Mouse (Mus musculus): ENCODE measurements around the gene Psmb3. TPM values are rescaled to one million over a fixed set of nuclear protein-coding genes. Genes with fewer than 3 reads are reported as not detected.
A peak's percentile ranks its signal among the peaks of the same experiment; 100 is the strongest.

The Psmb3 gene
- total and polyA plus RNA-seq, 3 experiments: 648 to 914 TPM; not detected in 1

DNA sequence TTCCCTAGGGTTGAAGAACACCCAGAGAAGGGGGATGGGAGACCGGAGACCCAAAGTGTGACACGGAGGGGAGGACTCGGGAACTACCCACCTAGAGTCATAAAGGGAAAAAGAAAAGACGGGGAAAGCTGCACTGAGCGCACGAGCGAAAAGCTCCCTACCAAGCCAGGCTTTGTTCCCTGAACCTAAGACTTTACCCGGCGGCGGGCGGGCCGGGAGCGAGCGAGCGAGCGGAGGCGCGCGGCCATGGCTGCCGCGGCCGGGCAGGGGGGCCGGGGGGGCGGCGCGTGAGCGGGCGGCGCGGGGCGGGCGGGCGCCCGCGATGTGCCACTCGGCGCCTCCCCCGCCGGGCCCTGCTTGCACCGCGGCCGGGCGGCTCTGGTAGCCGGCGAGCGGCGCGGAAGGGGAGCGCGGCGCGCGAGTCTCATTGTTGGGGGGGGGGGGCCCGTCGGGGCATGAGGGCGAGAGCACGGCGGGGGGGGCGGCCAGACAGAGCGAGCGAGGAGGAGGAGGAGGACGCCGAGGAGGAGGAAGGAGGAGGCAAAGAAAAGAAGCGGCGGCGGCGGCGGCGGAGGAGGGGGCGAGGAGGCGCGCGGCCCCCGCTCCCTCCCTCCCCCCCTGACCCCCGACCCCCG, 40.2 kb upstream of the Psmb3 start, which contains the start of gene Mllt6 (continued):
- TF ChIP-seq USF2 (IDR thresholded peaks at IDR 0.05; ENCODE audit: borderline replicate concordance in 1 of 2, insufficient read depth in 1 of 2, low read depth in 1 of 2, low read length in 2 of 2) (no peak), NRF1 (IDR thresholded peaks at IDR 0.05; ENCODE audit: insufficient read depth, low read depth, low read length, poor library complexity, severe bottlenecking) (no peak)

DNA sequence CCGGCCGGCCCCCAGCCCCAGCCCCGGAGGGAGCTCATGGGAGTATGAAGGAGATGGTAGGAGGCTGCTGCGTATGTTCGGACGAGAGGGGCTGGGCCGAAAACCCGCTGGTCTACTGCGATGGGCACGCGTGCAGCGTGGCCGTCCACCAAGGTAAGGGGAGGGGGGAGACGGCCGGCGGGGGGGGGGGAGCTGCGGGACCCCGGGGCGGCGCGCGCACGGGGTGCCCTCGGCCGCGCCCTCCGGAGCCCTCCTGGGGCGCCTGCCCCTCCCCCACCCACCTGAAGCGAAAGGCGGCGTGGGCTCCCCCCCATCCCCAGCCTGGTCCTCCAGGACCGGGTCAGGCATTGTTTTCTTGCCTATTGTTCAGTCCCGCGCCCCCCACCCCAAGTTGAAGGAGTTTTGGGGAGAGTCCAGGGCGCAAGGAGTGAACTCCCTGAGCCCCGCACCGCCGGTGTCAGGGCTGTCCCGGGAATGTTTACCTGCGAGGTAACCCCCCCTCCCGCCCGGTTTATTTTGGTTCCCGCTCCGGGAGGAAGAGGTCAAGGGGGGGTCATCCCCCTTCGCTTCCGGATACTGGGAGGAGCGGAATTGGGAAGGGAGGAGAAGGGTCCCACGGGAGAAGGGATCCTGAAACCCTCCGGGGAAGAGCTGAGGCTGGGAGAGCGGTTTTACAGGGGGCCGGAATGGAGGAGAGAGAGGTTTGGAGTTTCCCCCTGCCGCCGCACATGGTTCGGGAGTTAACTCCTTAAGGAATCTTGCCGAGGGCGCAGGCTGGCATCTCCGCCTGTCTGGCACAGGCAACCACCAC, 39.5 kb upstream of the Psmb3 start:
- Histone ChIP-seq H3K9ac (ENCODE audit: control insufficient read depth, low read depth, low read length, poor library complexity, severe bottlenecking) (peak overlapping the region; percentile 66), H3K27me3 (ENCODE audit: control insufficient read depth in 1 of 2, insufficient read depth in 2 of 2, low read length in 2 of 2) (no peaks in the 10 kb centered on the region), H3K79me2 (ENCODE audit: control insufficient read depth, insufficient read depth, low read length, poor library complexity) (peaks cover 11% of the 10 kb centered on the region), H3K4me1 (ENCODE audit: control insufficient read depth in 1 of 2, insufficient read depth in 2 of 2, low read length in 2 of 2) (peaks cover 8 to 21% of the 10 kb centered on the region in 2 experiments), H3K4me3 (ENCODE audit: control insufficient read depth in 1 of 2, insufficient read depth in 1 of 2, low read depth in 2 of 2, low read length in 2 of 2) (peak overlapping the region; percentile 66 to 85), H3K27ac (ENCODE audit: control insufficient read depth, low read depth, low read length) (no peak overlapping the region), H3K36me3 (ENCODE audit: control insufficient read depth in 1 of 2, insufficient read depth in 2 of 2, low read length in 2 of 2) (peaks cover 0 to 7% of the 10 kb centered on the region in 2 experiments; a peak in 2 of 4 replicates), H3K9me3 (replicated peaks; ENCODE audit: insufficient read depth, low read length) (no peaks in the 10 kb centered on the region)
- peak; percentile 44; the same call in 1 of the 2 replicates for TF ChIP-seq BHLHE40 (IDR thresholded peaks at IDR 0.05; ENCODE audit: borderline replicate concordance, low read depth, low read length)
- peak; percentile 46; the same call in 1 of the 2 replicates for TF ChIP-seq MAZ (IDR thresholded peaks at IDR 0.05; ENCODE audit: low read depth, low read length)
- peak in 1 of 2 experiments; percentile 6; a peak in 1 of 4 replicates for TF ChIP-seq POLR2A (IDR thresholded peaks at IDR 0.05; ENCODE audit: control insufficient read depth in 1 of 2, insufficient read depth in 1 of 2, low read depth in 1 of 2, low read length in 2 of 2, poor library complexity in 1 of 2)
- TF ChIP-seq TAL1 (IDR thresholded peaks at IDR 0.05; ENCODE audit: low read length): no peak
- no peak for TF ChIP-seq ELF1 (IDR thresholded peaks at IDR 0.05; ENCODE audit: low read depth, low read length)
- DNase-seq (ENCODE audit: low read depth, low spot score): peak; percentile 31

DNA sequence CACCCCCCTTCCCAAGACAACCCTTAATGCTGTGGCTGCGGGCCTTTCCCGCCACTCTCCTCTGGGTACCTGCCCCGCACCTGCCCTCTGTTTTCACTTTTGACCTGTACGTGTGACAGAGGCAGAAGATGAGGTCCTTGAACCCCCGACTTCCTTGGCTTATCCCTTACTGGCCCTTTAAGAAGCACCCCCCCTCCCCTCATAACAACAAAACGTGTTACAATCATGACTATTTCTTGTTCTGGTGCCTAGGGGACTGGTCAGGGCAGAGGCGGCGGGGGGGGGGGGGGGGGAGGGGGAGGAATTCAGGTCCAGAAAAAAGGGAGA, 38.9 kb upstream of the Psmb3 start:
- Histone ChIP-seq H3K9ac (ENCODE audit: control insufficient read depth, low read depth, low read length, poor library complexity, severe bottlenecking) (no peak overlapping the region), H3K27ac (ENCODE audit: control insufficient read depth, low read depth, low read length) (no peak overlapping the region), H3K79me2 (ENCODE audit: control insufficient read depth, insufficient read depth, low read length, poor library complexity) (peaks cover 11% of the 10 kb centered on the region), H3K4me1 (ENCODE audit: control insufficient read depth in 1 of 2, insufficient read depth in 2 of 2, low read length in 2 of 2) (peaks cover 8 to 15% of the 10 kb centered on the region in 2 experiments), H3K27me3 (ENCODE audit: control insufficient read depth in 1 of 2, insufficient read depth in 2 of 2, low read length in 2 of 2) (no peaks in the 10 kb centered on the region), H3K36me3 (ENCODE audit: control insufficient read depth in 1 of 2, insufficient read depth in 2 of 2, low read length in 2 of 2) (peaks cover 0 to 3% of the 10 kb centered on the region in 2 experiments; a peak in 2 of 4 replicates), H3K4me3 (ENCODE audit: control insufficient read depth in 1 of 2, insufficient read depth in 1 of 2, low read depth in 2 of 2, low read length in 2 of 2) (peak overlapping the region; percentile 53 to 85), H3K9me3 (replicated peaks; ENCODE audit: insufficient read depth, low read length) (no peaks in the 10 kb centered on the region)
- TF ChIP-seq ELF1 (IDR thresholded peaks at IDR 0.05; ENCODE audit: low read depth, low read length) (no peak), MYC (IDR thresholded peaks at IDR 0.05; ENCODE audit: low read depth, low read length) (no peak), UBTF (IDR thresholded peaks at IDR 0.05; ENCODE audit: borderline replicate concordance, insufficient read depth, low read depth, low read length) (no peak), TCF12 (IDR thresholded peaks at IDR 0.05; ENCODE audit: low read depth, low read length) (no peak), ZKSCAN1 (IDR thresholded peaks at IDR 0.05; ENCODE audit: low read depth, low read length) (no peak), HCFC1 (IDR thresholded peaks at IDR 0.05; ENCODE audit: low read depth, low read length) (no peak), EP300 (IDR thresholded peaks at IDR 0.05; ENCODE audit: low read depth in 1 of 2, low read length in 2 of 2) (no peak), MAZ (IDR thresholded peaks at IDR 0.05; ENCODE audit: low read depth, low read length) (no peak), GATA1 (IDR thresholded peaks at IDR 0.05; ENCODE audit: low read depth, low read length) (no peak)
- peak; percentile 32 for DNase-seq (ENCODE audit: low read depth, low spot score)

All from MEL (cell line).